8 mouse cellular contexts compared by ENCODE assay signal in genomic region chr6:56480914-56481482, GRCm38 (mm10).
A peak's percentile ranks its signal among the peaks of the same experiment; 100 is the strongest.
DNase-seq lines count a peak whose midpoint lies in the region; ATAC-seq and TF ChIP-seq lines count a peak whose summit lies in the region.

No protein-coding gene starts in this region.

- H3K9me3 ChIP-seq in intestine, postnatal 0 days (ENCODE audit: control insufficient read depth): no peaks in the 10 kb centered on the region
- no peaks in the 10 kb centered on the region for H3K9me3 ChIP-seq in intestine, embryonic 15.5 days
- no peaks in the 10 kb centered on the region for H3K9me3 ChIP-seq in hindbrain, postnatal 0 days (ENCODE audit: low read length)

- H3K27ac ChIP-seq in intestine, postnatal 0 days (ENCODE audit: low read depth, low read length): no peak overlapping the region
- no peak overlapping the region for H3K27ac ChIP-seq in intestine, embryonic 15.5 days
- H3K27ac ChIP-seq in hindbrain, postnatal 0 days: no peak overlapping the region

- ATAC-seq in intestine, postnatal 0 days: no peak
- no peak for ATAC-seq in intestine, embryonic 15.5 days
- ATAC-seq in erythroblast, adult 5-6 weeks (replicated peaks; ENCODE audit: low FRiP score, poor library complexity, severe bottlenecking): 0 out of 2 replicates have a peak, but pooled peaks have one; percentile 60
- ATAC-seq in hindbrain, postnatal 0 days: peak; percentile 64

- DNase-seq in brain, adult 2 months (ENCODE audit: low read depth, low spot score): peak; percentile 80
- peak; percentile 90 for DNase-seq in hindbrain, postnatal 0 days (ENCODE audit: low spot score)
- peak; percentile 63 to 69 for DNase-seq in left cerebral cortex, postnatal 25 days (ENCODE audit: low spot score in 2 of 2)
- DNase-seq in neural tube, embryonic 10.5 days (ENCODE audit: extremely low spot score, low spot score): peak; percentile 63
- peak; percentile 58 for DNase-seq in thymus, postnatal 4 days

- no peaks in the 10 kb centered on the region for H3K27me3 ChIP-seq in intestine, postnatal 0 days (replicated peaks; ENCODE audit: control insufficient read depth, insufficient read depth, low read length)
- no peaks in the 10 kb centered on the region for H3K27me3 ChIP-seq in intestine, embryonic 15.5 days (replicated peaks)
- no peaks in the 10 kb centered on the region for H3K27me3 ChIP-seq in hindbrain, postnatal 0 days (ENCODE audit: insufficient read depth, low read length)

- H3K4me1 ChIP-seq in intestine, postnatal 0 days (replicated peaks; ENCODE audit: control insufficient read depth, insufficient read depth, low read length): no peaks in the 10 kb centered on the region
- no peaks in the 10 kb centered on the region for H3K4me1 ChIP-seq in intestine, embryonic 15.5 days (replicated peaks)
- H3K4me1 ChIP-seq in hindbrain, postnatal 0 days (ENCODE audit: insufficient read depth, low read length): no peaks in the 10 kb centered on the region

- H3K4me3 ChIP-seq in intestine, postnatal 0 days (ENCODE audit: low read depth, low read length): no peak overlapping the region
- H3K4me3 ChIP-seq in intestine, embryonic 15.5 days (replicated peaks): no peak overlapping the region
- H3K4me3 ChIP-seq in hindbrain, postnatal 0 days (ENCODE audit: low read length): no peak overlapping the region

- 2% methylated on average over 6 of the region's 6 CpGs for WGBS in intestine, postnatal 0 days
- WGBS in intestine, embryonic 15.5 days: 2% methylated on average over 6 of the region's 6 CpGs
- 2% methylated on average over 6 of the region's 6 CpGs for WGBS in hindbrain, postnatal 0 days

- intact Hi-C loops in left cerebral cortex, postnatal 25 days (cut with DNase I): loop anchor here (1.0 to 2.0 kb wide), 2 partner anchors 127 to 210 kb away; no protein-coding TSS in a partner anchor

- no peak overlapping the region for H3K9ac ChIP-seq in intestine, postnatal 0 days (ENCODE audit: low read depth, low read length)
- H3K9ac ChIP-seq in intestine, embryonic 15.5 days: no peak overlapping the region
- H3K9ac ChIP-seq in hindbrain, postnatal 0 days (replicated peaks; ENCODE audit: low read length): no peak overlapping the region

- no peaks in the 10 kb centered on the region for H3K36me3 ChIP-seq in intestine, postnatal 0 days (ENCODE audit: control insufficient read depth, insufficient read depth)
- no peaks in the 10 kb centered on the region for H3K36me3 ChIP-seq in intestine, embryonic 15.5 days
- H3K36me3 ChIP-seq in hindbrain, postnatal 0 days (ENCODE audit: insufficient read depth, low read length): no peaks in the 10 kb centered on the region

- peak; percentile 91 for TF ChIP-seq CTCF in intestine, postnatal 0 days (IDR thresholded peaks at IDR 0.05; ENCODE audit: low read depth)
- peak; percentile 93 for TF ChIP-seq CTCF in hindbrain, postnatal 0 days (IDR thresholded peaks at IDR 0.05; ENCODE audit: low read depth)

- H3K4me2 ChIP-seq in intestine, postnatal 0 days (replicated peaks; ENCODE audit: low read depth): no peak overlapping the region
- no peak overlapping the region for H3K4me2 ChIP-seq in intestine, embryonic 15.5 days (replicated peaks)
- no peak overlapping the region for H3K4me2 ChIP-seq in hindbrain, postnatal 0 days (ENCODE audit: low read depth, low read length)

Comparison
In these comparisons a context has a peak if more than half of its experiments do, and no peak if none do; other contexts are left out.
1. ATAC-seq: peak in erythroblast, adult 5-6 weeks (single experiment) and hindbrain, postnatal 0 days (single experiment); none in intestine, postnatal 0 days (single experiment) and intestine, embryonic 15.5 days (single experiment).
2. Peak in every context shown above with its lines, with median percentiles within 50 percentile points of each other: DNase-seq.